Mouse (Mus musculus) lung, embryonic 16.5 days (tissue): ENCODE measurements around the gene Plxdc1. TPM values are rescaled to one million over a fixed set of nuclear protein-coding genes. Genes with fewer than 3 reads are reported as not detected.
A peak's percentile ranks its signal among the peaks of the same experiment; 100 is the strongest.
"Not testable (repeated sequence)": the region's sequence is repeated elsewhere in the genome, so short reads cannot be mapped to it uniquely, and the experiment has no call there.

Source experiments
- ATAC-seq: fragments of 200-750 bp; cut with Nextera tagmentation; 2 replicates; pipeline ENCODE4 v1.8.0; 2017; ENCODE audit warnings: low read depth, mild to moderate bottlenecking, moderate library complexity
- H3K27ac ChIP-seq: fragments of 300-500 bp; sonication (generic); 2 replicates; pipeline ENCODE4 v1.5.1; 2014; ENCODE audit warnings: mild to moderate bottlenecking, control low read depth, low read length
- H3K27me3 ChIP-seq: fragments of 300-500 bp; sonication (generic); 2 replicates; pipeline ENCODE4 v1.6.1; 2014; ENCODE audit warnings: low read depth, low read length, mixed read lengths; ENCODE audit not compliant: control insufficient read depth, insufficient read depth
- H3K36me3 ChIP-seq: fragments of 300-500 bp; sonication (generic); 2 replicates; pipeline ENCODE4 v1.6.1; 2014; ENCODE audit warnings: low read length; ENCODE audit not compliant: control insufficient read depth, insufficient read depth
- H3K4me1 ChIP-seq: fragments of 300-500 bp; sonication (generic); replicated peaks from 2 replicates; pipeline ENCODE4 v1.6.1; 2014; ENCODE audit warnings: low read length, mixed read lengths; ENCODE audit not compliant: control insufficient read depth, insufficient read depth
- H3K4me2 ChIP-seq: fragments of 300-500 bp; sonication (generic); 2 replicates; pipeline ENCODE4 v1.6.1; 2014; ENCODE audit warnings: low read depth, low read length, control low read depth
- H3K4me3 ChIP-seq: fragments of 300-500 bp; sonication (generic); 2 replicates; pipeline ENCODE4 v1.5.1; 2014; ENCODE audit warnings: mild to moderate bottlenecking, low read length, control low read depth
- H3K9ac ChIP-seq: fragments of 300-500 bp; sonication (generic); 2 replicates; pipeline ENCODE4 v1.6.1; 2014; ENCODE audit warnings: low read length, control low read depth
- H3K9me3 ChIP-seq: fragments of 300-500 bp; sonication (generic); 2 replicates; pipeline ENCODE4 v1.6.1; 2016; ENCODE audit warnings: low read length; ENCODE audit not compliant: control insufficient read depth
- WGBS: fragments of 180-500 bp; shearing (Covaris S2); extraction: QIAGEN DNeasy Blood & Tissue Kit; methylation state at CpG from one replicate; pipeline ENCODE4 v1.1.7; 2014; 5-methylcytosine and 5-hydroxymethylcytosine counted together
- polyA plus RNA-seq: library from polyadenylated mRNA; unstranded; fragments of >200 nt; fragmentation: Nextera tagmentation; extraction: Ambion mirVana; gene quantifications from 2 replicates; pipeline ENCODE4 v1.2.1, GENCODE M21; 2015

Plxdc1 gene
- polyA plus RNA-seq, 1 experiment from 2014 or later = 1.6 TPM

- not testable (repeated sequence) for ATAC-seq, H3K27ac ChIP-seq, H3K36me3 ChIP-seq, H3K9ac ChIP-seq, H3K4me2 ChIP-seq, H3K4me1 ChIP-seq, H3K27me3 ChIP-seq, H3K4me3 ChIP-seq, H3K9me3 ChIP-seq
- WGBS = 86% methylated on average over 7 of the region's 7 CpGs
Measured at GRCm38 (mm10) chr11:97945738-97946289, 40.4 kb downstream of the Plxdc1 start.

GRCm38 (mm10) chr11:97945031-97945430 is 41.2 kb downstream of the Plxdc1 start:
- Histone ChIP-seq H3K4me2 (no peak overlapping the region), H3K36me3 (no peaks in the 10 kb centered on the region), H3K4me3 (no peak overlapping the region), H3K4me1 (no peaks in the 10 kb centered on the region), H3K27ac (no peak overlapping the region), H3K27me3 (no peaks in the 10 kb centered on the region), H3K9ac (no peak overlapping the region), H3K9me3 (no peaks in the 10 kb centered on the region)
- no peak for ATAC-seq
- 76% methylated on average over 10 of the region's 10 CpGs for WGBS

GRCm38 (mm10) chr11:97943256-97943655 is 43.0 kb downstream of the Plxdc1 start:
- Histone ChIP-seq H3K9me3 (no peaks in the 10 kb centered on the region), H3K4me1 (no peaks in the 10 kb centered on the region), H3K27ac (no peak overlapping the region), H3K4me3 (no peak overlapping the region), H3K4me2 (no peak overlapping the region), H3K9ac (no peak overlapping the region), H3K27me3 (no peaks in the 10 kb centered on the region), H3K36me3 (no peaks in the 10 kb centered on the region)
- ATAC-seq = no peak
- 72% methylated on average over 5 of the region's 5 CpGs for WGBS

DNA sequence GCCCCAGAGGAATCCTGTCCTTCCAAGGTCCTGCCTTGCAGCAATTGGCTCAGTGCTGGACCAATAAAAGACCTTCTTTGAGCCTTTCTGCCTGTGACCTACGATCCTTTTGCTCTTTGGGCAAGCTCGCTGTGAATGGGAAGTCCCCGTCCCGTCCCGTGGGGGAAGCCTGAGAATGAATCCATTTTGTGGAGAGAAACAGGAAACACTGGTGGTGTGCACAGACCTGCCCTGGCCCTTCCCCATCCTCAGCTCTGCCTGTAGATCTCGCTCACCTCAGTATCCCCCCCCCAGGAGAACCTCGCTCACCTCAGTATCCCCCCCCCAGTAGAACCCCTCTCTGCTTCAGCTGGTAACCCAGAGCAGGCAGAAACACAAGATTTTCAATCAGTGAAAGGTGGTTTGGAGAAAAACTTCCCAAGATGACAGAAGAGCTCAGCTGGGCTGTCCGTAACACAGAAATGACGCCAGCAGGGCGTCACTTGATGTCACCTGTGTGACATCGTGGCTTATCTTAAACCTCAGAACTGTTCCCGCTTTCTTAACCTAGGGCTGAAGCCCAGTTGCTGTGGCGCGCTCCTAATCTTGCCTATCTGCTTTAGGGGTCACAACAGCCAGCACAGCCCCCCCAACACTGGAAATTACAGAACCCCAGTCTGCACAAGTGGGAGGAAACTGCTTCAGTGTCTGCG is 43.7 kb downstream of the Plxdc1 start:
- H3K27ac ChIP-seq = no peak overlapping the region
- 74% methylated on average over 15 of the region's 15 CpGs for WGBS
- no peaks in the 10 kb centered on the region for H3K4me1 ChIP-seq
- H3K36me3 ChIP-seq = no peaks in the 10 kb centered on the region
- H3K9ac ChIP-seq = no peak overlapping the region
- H3K9me3 ChIP-seq = no peaks in the 10 kb centered on the region
- H3K4me2 ChIP-seq = no peak overlapping the region
- H3K27me3 ChIP-seq = no peaks in the 10 kb centered on the region
- no peak overlapping the region for H3K4me3 ChIP-seq
- ATAC-seq = no peak

GRCm38 (mm10) chr11:97937469-97938105 is 48.7 kb downstream of the Plxdc1 start:
- Histone ChIP-seq H3K9me3 (no peaks in the 10 kb centered on the region), H3K4me1 (no peaks in the 10 kb centered on the region), H3K27me3 (no peaks in the 10 kb centered on the region), H3K36me3 (no peaks in the 10 kb centered on the region), H3K4me3 (no peak overlapping the region), H3K4me2 (no peak overlapping the region), H3K27ac (no peak overlapping the region), H3K9ac (no peak overlapping the region)
- WGBS = 31% methylated on average over 2 of the region's 2 CpGs
- no peak for ATAC-seq

DNA sequence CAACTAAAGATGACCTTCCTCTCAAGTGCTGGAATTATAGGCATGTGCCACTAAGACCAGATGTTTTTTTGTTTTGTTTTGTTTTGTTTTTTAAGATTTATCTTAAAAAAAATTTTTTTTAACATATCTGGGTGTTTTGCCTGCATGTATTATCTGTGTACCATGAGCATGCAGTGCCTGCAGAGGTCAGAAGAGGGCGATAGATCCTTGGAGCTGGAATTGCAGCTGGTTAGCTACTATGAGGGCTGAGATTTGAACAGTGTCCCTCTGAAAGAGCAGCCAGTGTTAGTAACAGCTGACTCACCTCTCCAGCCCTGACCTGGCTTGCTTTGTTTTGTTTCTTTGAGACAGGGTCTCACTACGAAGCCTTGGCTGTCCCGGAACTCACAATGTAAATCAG is 49.5 kb downstream of the Plxdc1 start:
- Histone ChIP-seq H3K4me3 (no peak overlapping the region), H3K4me1 (no peaks in the 10 kb centered on the region), H3K9me3 (no peaks in the 10 kb centered on the region), H3K36me3 (no peaks in the 10 kb centered on the region), H3K9ac (no peak overlapping the region), H3K27ac (no peak overlapping the region), H3K27me3 (no peaks in the 10 kb centered on the region), H3K4me2 (no peak overlapping the region)
- no peak for ATAC-seq
- 39% methylated on average over 3 of the region's 3 CpGs for WGBS

GRCm38 (mm10) chr11:97935913-97936575 is 50.2 kb downstream of the Plxdc1 start:
- Histone ChIP-seq H3K9ac (no peak overlapping the region), H3K9me3 (no peaks in the 10 kb centered on the region), H3K4me1 (no peaks in the 10 kb centered on the region), H3K36me3 (no peaks in the 10 kb centered on the region), H3K27me3 (no peaks in the 10 kb centered on the region), H3K4me2 (no peak overlapping the region), H3K27ac (no peak overlapping the region), H3K4me3 (no peak overlapping the region)
- no peak for ATAC-seq
- WGBS = 50% methylated on average over 4 of the region's 4 CpGs

- no peak for ATAC-seq
- no peaks in the 10 kb centered on the region for H3K27me3 ChIP-seq
- no peak overlapping the region for H3K9ac ChIP-seq
- H3K4me3 ChIP-seq = no peak overlapping the region
- no peak overlapping the region for H3K4me2 ChIP-seq
- 63% methylated on average over 1 of the region's 1 CpGs for WGBS
- no peaks in the 10 kb centered on the region for H3K4me1 ChIP-seq
- no peaks in the 10 kb centered on the region for H3K9me3 ChIP-seq
- no peaks in the 10 kb centered on the region for H3K36me3 ChIP-seq
- no peak overlapping the region for H3K27ac ChIP-seq
Measured at GRCm38 (mm10) chr11:97933553-97933952, 52.7 kb downstream of the Plxdc1 start.

- Histone ChIP-seq H3K9ac (no peak overlapping the region), H3K4me3 (no peak overlapping the region), H3K27me3 (no peaks in the 10 kb centered on the region), H3K9me3 (no peaks in the 10 kb centered on the region), H3K36me3 (no peaks in the 10 kb centered on the region), H3K27ac (no peak overlapping the region), H3K4me2 (no peak overlapping the region), H3K4me1 (no peaks in the 10 kb centered on the region)
- 0 out of 2 replicates have a peak, but pooled peaks have one; percentile 47 for ATAC-seq
- 42% methylated on average over 4 of the region's 4 CpGs for WGBS
Measured at GRCm38 (mm10) chr11:97928905-97929304, 57.3 kb downstream of the Plxdc1 start.
